Mouse (Mus musculus): ENCODE measurements around the gene Parn. TPM values are rescaled to one million over a fixed set of nuclear protein-coding genes. Genes with fewer than 3 reads are reported as not detected.

The Parn gene
- total RNA-seq, 2 experiments from 2014 or later, result 21.0 to 22.8 TPM

DNA sequence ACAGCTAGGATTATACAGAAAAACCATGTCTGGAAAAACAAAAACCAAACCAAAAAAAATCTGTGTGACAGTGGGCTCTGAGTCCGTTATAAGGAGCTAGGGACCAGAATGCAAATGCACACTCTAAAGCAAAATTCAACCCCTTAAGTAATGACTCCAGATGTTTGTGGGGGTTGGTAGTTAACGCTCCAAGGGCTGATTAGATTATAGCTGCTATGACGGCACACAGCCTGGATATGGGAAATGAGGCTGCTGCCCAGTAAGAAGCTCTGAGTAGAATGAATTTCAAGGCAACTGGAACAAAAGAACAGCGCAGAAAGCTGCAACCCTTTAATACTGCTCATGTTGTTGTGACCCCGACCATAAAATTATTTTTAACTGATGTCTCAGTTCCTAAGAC, 52.7 kb downstream of the Parn start:
- Histone ChIP-seq H3K4me3 (no peak overlapping the region), H3K27ac (no peak overlapping the region)
- intact Hi-C loops (cut with DNase I), result no loop called here
- no peak for DNase-seq (ENCODE audit: extremely low spot score in 1 of 2, low spot score in 2 of 2)
- TF ChIP-seq CTCF (IDR thresholded peaks at IDR 0.05), result no peak

GRCm38 (mm10) chr16:13612571-13612970, 55.4 kb downstream of the Parn start:
- DNase-seq (ENCODE audit: extremely low spot score in 1 of 2, low spot score in 2 of 2), result no peak
- peak; percentile 14 for TF ChIP-seq CTCF (IDR thresholded peaks at IDR 0.05)
- intact Hi-C loops (cut with DNase I), result loop anchor here (5.0 kb wide), 1 partner anchor 165 kb away; no protein-coding TSS in a partner anchor

GRCm38 (mm10) chr16:13612058-13612457, 55.9 kb downstream of the Parn start:
- no peak overlapping the region for H3K4me3 ChIP-seq
- DNase-seq (ENCODE audit: extremely low spot score in 1 of 2, low spot score in 2 of 2), result peak in 1 of 2 experiments; percentile 12
- peak; percentile 36 for TF ChIP-seq CTCF (IDR thresholded peaks at IDR 0.05)
- intact Hi-C loops (cut with DNase I), result loop anchor here (5.0 kb wide), 1 partner anchor 165 kb away; no protein-coding TSS in a partner anchor
- no peak overlapping the region for H3K27ac ChIP-seq

More at GRCm38 (mm10) chr16:13612571-13612970, 55.4 kb downstream of the Parn start:
- Histone ChIP-seq H3K4me3 (no peak overlapping the region), H3K27ac (no peak overlapping the region)

DNA sequence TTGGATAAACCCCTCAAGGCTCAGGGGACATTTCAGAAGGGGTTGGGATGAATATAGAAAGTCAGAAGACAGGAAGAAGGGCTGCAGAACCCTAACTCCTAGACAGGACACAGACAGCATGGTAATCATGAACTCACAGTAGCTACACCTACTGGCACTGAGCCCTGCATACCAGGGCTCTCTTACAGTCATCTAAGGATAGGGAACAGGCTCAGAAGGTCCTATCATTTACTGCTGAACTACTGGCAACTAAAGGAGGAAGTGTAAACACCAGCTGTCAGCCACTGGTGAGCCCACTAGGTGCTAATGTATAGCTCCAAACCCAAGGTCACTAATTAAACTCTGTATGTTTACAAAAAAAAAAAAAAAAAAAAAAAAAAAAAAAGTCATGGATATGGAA, 56.6 kb downstream of the Parn start:
- TF ChIP-seq CTCF (IDR thresholded peaks at IDR 0.05), result no peak
- DNase-seq (ENCODE audit: extremely low spot score in 1 of 2, low spot score in 2 of 2), result no peak
- H3K4me3 ChIP-seq, result no peak overlapping the region
- H3K27ac ChIP-seq, result no peak overlapping the region
- intact Hi-C loops (cut with DNase I), result loop anchor here (5.0 kb wide), 1 partner anchor 164 kb away; no protein-coding TSS in a partner anchor

GRCm38 (mm10) chr16:13610951-13611381, 57.0 kb downstream of the Parn start:
- DNase-seq (ENCODE audit: extremely low spot score in 1 of 2, low spot score in 2 of 2), result no peak
- no peak for TF ChIP-seq CTCF (IDR thresholded peaks at IDR 0.05)
- intact Hi-C loops (cut with DNase I), result loop anchor here (5.0 kb wide), 1 partner anchor 164 kb away; no protein-coding TSS in a partner anchor
- Histone ChIP-seq H3K4me3 (no peak overlapping the region), H3K27ac (no peak overlapping the region)

DNA sequence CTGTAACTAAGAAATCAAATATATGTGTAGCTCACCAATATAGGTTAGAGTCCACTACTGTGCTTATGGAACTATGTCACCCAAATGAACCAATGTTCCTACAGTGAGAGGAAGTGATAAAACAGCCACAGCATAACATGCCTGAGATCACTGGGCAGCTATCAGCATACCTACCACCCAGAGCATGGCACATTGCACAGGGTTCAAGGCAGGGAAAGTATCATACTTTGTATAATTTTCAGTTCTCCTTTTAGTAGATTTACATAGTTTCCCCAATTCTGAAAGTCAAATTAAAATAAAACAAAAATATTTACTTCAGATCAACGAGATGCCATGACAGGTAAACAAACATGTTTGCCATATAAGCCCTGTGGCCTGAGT, 59.3 kb downstream of the Parn start:
- intact Hi-C loops (cut with DNase I), result no loop called here
- no peak for TF ChIP-seq CTCF (IDR thresholded peaks at IDR 0.05)
- H3K4me3 ChIP-seq, result no peak overlapping the region
- no peak overlapping the region for H3K27ac ChIP-seq
- no peak for DNase-seq (ENCODE audit: extremely low spot score in 1 of 2, low spot score in 2 of 2)

GRCm38 (mm10) chr16:13607987-13608704, 59.8 kb downstream of the Parn start:
- H3K27ac ChIP-seq, result no peak overlapping the region
- H3K4me3 ChIP-seq, result no peak overlapping the region
- intact Hi-C loops (cut with DNase I), result no loop called here

DNA sequence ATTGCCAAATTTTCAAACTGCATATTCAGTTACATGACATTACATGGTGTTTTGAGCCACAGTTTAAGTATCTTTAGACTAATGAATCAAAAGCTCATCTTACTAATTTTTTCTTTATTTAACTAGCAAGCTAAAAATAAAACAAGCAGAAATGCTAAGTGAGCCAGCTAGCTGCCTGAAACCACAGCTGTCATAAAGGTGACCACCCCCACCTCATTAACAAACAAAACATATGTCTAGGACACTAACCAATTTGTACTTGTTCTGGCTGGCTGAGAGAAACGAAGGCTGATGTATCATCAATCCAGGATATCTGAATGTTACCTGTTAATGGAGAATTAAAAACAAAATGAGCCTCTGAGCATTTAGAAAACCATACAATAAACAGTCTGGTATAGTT, 65.2 kb downstream of the Parn start:
- no peak for DNase-seq (ENCODE audit: extremely low spot score in 1 of 2, low spot score in 2 of 2)
- H3K27ac ChIP-seq, result no peak overlapping the region
- no peak overlapping the region for H3K4me3 ChIP-seq
- intact Hi-C loops (cut with DNase I), result no loop called here
- TF ChIP-seq CTCF (IDR thresholded peaks at IDR 0.05), result no peak

More at GRCm38 (mm10) chr16:13607987-13608704, 59.8 kb downstream of the Parn start:
- TF ChIP-seq CTCF (IDR thresholded peaks at IDR 0.05), result no peak
- DNase-seq (ENCODE audit: extremely low spot score in 1 of 2, low spot score in 2 of 2), result no peak

- Histone ChIP-seq H3K4me3 (no peak overlapping the region), H3K27ac (no peak overlapping the region)
- TF ChIP-seq CTCF (IDR thresholded peaks at IDR 0.05), result no peak
- DNase-seq (ENCODE audit: extremely low spot score in 1 of 2, low spot score in 2 of 2), result no peak
- intact Hi-C loops (cut with DNase I), result no loop called here
Observed at GRCm38 (mm10) chr16:13589049-13589408, 78.9 kb downstream of the Parn start.

GRCm38 (mm10) chr16:13588182-13589048, 79.6 kb downstream of the Parn start:
- Histone ChIP-seq H3K4me3 (no peak overlapping the region), H3K27ac (no peak overlapping the region)
- intact Hi-C loops (cut with DNase I), result no loop called here
- no peak for TF ChIP-seq CTCF (IDR thresholded peaks at IDR 0.05)
- no peak for DNase-seq (ENCODE audit: extremely low spot score in 1 of 2, low spot score in 2 of 2)

DNA sequence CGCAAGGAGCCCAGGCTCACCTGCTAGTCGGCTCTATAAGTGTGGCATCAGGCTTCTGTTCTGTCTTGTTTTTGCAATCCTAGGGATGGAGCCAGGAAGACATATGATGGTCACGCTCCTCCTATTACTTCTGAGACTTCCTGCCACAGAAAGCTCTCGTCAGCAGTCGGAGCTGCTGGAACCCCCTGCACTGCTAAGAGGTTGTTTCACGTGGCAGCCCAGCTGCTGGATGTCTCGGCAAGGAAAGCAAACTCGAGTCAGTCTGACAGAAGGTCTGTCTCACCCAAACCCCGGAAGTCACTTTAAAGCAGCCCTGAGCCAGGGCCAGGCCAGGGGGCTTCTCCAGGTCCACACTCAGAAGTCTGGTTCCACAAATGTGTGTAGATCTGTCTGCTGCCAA, 82.7 kb downstream of the Parn start:
- Histone ChIP-seq H3K4me3 (no peak overlapping the region), H3K27ac (no peak overlapping the region)
- intact Hi-C loops (cut with DNase I), result no loop called here
- TF ChIP-seq CTCF (IDR thresholded peaks at IDR 0.05), result no peak
- no peak for DNase-seq (ENCODE audit: extremely low spot score in 1 of 2, low spot score in 2 of 2)

GRCm38 (mm10) chr16:13580784-13581183, 87.2 kb downstream of the Parn start:
- Histone ChIP-seq H3K4me3 (no peak overlapping the region), H3K27ac (no peak overlapping the region)
- intact Hi-C loops (cut with DNase I), result no loop called here
- no peak for DNase-seq (ENCODE audit: extremely low spot score in 1 of 2, low spot score in 2 of 2)
- peak; percentile 52 for TF ChIP-seq CTCF (IDR thresholded peaks at IDR 0.05)

Data from left cerebral cortex, adult 2 months (tissue).